Mouse (Mus musculus): ENCODE data around the gene Pter.

Gene Pter

DNA sequence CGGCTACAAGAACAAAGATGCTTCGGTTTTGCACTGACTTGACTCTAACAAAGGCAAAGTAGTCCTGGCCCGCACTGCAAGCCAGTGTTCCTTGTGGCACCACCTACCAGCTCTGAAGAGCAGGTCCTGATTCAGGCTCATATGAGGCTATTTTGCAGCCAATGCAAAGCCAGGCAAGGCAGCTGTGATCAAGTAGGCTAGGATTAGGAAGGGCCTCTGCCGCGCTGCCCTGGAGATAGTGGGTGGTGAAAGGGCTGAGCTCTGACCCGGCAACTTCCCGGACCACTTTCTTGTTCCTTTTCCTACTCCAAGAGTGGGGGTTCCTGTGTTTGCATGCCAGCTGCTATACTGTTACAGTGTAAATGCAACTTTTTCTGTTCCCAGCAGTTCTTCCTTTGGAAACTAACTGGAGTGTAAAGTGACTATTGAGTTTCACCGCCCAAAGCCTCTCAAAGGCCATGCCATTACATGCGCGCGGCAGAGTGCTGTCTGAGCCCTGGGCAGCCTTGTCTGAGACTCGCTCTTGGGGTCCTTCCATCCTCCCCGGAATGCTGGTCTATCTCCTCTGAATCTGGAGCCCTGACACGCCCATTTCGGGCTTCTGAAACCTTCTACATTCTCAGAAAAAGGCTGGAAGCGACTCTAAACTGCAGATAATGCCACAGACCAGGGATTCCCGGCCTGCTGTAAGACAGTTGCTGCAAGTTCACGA is 85.6 kb downstream of the Pter start:
- no peak for DNase-seq (ENCODE audit: low read depth)

GRCm38 (mm10) chr2:13010030-13010459 is 86.2 kb downstream of the Pter start:
- peak; percentile 30 for DNase-seq (ENCODE audit: low read depth)

DNA sequence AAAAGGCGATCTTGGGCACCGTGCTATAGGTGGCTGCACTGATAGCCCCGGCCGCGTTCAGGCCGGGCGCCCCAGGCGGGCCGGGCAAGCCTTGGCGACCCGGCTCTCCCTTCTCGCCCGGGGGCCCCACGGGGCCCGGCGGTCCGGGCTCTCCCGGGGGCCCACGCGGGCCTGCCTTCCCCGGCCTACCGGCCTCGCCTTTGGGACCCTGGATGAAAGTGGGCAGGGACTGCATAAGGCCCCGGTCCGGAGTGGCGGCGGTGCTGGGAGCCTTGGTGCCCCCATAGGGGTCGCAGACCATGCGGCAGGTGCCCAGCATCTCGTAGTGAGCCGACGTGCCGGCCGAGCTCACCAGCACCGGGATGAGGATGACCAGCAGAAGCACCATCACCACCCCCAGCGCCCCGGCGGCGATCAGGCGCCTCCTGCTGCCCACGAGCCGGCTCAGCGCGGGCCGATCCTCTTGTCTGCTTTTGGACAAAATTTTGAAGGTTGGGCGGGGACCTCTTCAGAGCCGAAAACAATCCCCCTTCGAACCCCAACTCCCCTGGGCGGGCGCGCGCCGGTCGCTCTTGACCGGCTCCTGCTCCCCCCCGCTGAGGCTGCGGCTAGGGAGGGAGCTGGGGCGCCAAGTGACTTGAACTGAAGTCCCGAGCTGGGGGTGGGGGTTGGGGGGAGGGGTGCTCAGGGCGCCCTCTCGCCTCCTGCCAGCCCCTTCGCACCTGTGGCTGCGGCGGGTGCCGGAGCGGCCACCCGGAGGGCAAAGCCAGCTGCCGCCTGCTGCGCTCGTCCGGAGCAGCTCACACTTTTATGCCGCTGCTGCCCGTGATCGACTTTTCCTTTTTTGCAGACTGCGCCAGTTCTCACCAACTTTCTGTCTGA is 86.9 kb downstream of the Pter start:
- peak; percentile 15 for DNase-seq (ENCODE audit: low read depth)

GRCm38 (mm10) chr2:13011472-13011871 is 87.6 kb downstream of the Pter start, which contains the start of gene C1ql3:
C1ql3 (minus strand) TSS chr2:13011806.
- peak; percentile 16 for DNase-seq (ENCODE audit: low read depth)

GRCm38 (mm10) chr2:13011973-13012372 is 88.1 kb downstream of the Pter start:
- no peak for DNase-seq (ENCODE audit: low read depth)

DNA sequence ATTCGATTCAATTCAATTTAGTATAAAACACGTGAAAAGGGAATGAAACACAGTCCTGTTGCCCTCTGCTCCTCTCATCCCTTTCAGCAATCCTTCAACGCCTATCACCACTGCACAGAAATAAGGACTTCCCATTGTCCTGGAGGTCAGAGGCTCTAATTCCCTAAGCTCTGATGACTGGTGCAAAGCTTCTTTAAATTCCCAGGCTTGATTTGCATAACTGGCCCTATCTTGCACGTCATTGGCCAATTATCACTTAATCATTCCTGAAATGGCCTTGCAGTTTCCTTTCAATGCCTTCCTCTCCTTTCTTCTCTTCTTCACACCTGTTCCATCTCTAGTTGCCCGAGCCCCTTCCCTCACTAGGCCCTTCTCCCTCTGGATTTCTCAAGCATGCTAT is 94.5 kb downstream of the Pter start:
- no peak for DNase-seq (ENCODE audit: low read depth)

DNA sequence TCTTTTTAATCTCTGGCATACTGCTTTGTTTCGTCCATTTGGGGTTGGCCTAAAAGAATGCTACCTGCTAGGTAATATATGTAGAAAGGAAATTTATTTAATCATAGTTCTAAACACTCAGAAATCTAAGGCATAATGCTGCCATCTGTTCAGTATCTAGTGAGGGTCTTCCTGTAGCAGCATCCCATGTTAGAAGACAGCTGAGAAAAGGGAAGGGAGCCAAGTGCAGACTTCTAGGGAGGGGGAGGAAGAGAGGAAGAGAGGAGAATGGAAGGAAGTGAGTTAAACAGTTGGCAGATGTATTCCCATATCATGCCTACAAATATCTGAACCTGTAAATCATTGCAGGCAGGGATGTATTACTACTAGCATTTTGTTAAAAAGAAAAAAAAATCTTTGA is 95.0 kb downstream of the Pter start:
- DNase-seq (ENCODE audit: low read depth): no peak

DNA sequence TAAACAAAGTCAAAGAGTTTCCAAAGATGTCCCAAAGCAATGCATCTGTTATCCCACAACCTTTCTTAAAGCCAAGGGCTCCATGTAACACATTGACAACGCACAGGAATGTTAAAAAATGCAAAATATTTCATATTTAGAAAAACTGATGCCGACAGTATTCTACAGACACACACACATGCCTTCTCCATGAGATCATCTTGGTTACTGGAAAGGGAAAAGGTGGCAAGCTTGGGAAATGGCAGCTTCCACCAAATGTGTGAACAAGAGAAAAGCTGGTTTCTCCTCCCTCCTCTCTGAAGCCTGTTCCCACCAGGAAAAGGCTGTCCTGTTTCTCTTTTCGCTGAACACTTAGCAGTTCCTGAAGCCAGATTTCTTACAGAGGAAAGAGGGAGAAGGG is 114.9 kb downstream of the Pter start:
- DNase-seq (ENCODE audit: low read depth): no peak

DNA sequence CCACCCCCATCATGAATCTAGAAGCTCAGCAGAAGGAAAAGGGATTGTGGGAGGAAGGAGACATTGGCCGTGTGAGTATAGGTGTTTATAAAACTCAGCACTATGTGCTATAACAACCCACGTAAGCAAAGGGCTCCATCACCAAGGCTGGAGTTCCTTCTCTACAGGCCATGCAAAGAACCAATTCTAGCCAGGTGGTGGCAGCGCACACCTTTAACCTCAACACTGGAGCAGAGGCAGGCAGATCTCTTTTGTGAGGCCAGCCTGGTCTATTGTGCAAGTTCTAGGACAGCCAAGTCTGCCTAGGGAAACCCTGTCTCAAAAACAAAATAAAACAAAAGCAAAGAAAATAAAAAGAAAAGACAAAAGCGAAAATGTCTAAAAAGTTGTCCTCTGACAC is 115.9 kb downstream of the Pter start:
- peak; percentile 16 for DNase-seq (ENCODE audit: low read depth)

DNA sequence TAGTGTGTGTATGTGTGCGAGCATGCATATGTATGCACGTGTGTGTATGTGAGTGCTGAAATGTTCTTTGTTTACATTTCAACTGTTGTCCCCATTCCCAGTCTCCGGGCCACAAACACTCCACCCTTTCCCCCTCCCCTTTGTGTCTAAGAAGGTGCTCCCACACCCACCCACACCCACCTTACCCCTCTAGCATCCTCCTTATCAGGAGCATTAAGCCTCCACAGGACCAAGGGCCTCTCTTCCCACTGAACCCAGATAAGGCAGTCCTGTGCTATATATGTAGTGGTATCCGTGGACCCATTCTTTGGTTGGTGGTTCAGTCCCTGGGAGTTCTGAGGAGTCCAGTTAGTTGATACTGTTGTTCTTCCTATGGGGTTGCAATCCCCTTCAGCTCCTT is 120.7 kb downstream of the Pter start:
- no peak for DNase-seq (ENCODE audit: low read depth)

DNA sequence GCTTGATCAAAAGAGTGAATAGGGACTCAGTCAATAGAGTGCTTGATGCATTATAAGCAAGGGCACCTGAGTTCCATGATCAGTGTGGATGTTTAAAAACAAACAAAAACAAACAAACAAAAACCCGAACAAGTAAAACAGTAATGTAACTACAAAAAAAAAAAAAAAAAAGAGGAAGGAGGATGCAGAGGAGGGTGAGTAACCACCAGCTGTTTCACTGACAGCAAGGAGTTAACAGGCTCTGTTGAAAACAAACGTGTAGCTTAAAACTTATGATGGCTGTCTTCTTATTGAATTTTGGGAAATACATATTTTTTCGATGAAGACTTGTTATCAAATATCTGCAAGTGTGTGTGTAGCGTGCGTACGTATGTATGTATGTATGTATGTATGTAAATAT is 124.8 kb downstream of the Pter start:
- no peak for DNase-seq (ENCODE audit: low read depth)

Data from naive thymus-derived CD4-positive, alpha-beta T cell, adult 2 months (primary cell).